Mouse (Mus musculus) right cerebral cortex, adult 2 months (tissue): ENCODE measurements around the gene Tmem174.

Source experiments
- DNase-seq, 2 experiments: peaks; one replicate each; pipeline ENCODE4 v3.0.0; 2021 to 2022; ENCODE audit warnings: low spot score in 2 of 2

Gene Tmem174

DNA sequence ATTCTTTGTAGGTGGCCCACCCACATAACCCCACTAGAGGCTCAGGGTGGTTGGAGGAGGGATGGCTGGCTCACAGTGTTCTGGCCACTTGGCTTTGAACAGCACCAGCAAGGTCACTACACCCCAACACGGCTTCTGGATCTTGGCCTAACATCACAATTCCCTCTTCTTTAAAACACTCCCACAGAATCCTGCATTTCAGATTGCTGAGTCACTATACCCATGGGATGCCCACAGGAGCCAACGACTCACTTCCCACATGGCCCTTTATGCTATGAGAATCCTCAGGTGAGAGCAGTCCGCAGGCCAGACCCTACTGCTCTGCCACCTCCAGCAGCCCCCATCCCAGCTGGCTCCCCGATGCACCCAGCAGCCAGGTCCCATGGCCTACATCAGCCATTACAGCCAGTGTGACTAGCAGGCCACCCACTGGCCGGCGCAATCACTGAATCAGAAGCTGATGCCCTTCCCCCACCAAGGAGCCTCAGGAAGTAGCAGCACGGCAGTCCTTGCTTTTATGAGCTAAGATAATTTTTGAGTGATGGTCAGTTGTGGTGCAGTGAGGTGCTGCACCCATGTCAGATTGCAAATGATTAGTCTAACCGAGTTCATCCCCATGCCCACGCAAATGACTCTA lies 4.8 kb downstream of the Tmem174 start:
- DNase-seq = peak; percentile 13 to 39

- DNase-seq = no peak
These were observed 5.9 kb downstream of the Tmem174 start for GRCm38 (mm10) chr13:98631105-98631838.

DNA sequence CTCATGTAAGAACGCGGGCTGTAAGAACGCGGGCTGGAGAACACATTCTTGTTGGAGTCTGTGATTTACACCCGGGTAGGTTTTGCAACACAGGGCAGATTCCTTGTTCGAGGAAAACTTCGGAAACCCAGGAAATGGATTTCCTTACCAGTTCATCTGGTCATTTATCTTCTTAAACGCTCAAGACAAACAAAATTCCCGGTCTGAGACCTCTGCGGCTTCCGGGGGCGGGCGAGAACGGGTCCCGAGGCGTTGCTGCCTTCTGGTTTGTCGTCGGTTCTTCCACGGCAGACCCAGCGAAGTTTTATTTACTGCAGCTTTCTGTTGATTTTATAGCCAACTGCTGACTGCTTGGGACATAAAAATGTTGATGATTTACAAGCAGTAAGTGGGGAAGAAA lies 10.5 kb downstream of the Tmem174 start:
- no peak for DNase-seq

DNA sequence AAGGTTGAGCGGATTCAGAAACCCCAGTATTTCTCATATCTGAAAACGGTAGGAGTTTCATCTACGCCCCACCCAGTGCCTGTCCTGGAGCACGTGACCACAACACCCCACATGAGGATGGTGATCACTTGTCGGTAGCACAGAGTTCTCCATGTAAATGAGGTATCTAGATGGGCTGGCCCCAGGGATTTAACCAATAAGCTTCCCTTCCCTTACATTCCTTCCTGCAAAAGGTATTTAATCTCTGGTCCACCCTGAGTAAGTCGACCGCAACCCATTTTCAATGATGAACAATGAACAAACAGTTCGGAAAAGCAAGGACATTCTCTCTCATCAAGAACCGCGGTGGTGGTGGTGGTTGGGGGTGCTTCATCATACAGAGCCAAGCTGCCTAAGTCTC lies 12.7 kb downstream of the Tmem174 start:
- DNase-seq = no peak

DNA sequence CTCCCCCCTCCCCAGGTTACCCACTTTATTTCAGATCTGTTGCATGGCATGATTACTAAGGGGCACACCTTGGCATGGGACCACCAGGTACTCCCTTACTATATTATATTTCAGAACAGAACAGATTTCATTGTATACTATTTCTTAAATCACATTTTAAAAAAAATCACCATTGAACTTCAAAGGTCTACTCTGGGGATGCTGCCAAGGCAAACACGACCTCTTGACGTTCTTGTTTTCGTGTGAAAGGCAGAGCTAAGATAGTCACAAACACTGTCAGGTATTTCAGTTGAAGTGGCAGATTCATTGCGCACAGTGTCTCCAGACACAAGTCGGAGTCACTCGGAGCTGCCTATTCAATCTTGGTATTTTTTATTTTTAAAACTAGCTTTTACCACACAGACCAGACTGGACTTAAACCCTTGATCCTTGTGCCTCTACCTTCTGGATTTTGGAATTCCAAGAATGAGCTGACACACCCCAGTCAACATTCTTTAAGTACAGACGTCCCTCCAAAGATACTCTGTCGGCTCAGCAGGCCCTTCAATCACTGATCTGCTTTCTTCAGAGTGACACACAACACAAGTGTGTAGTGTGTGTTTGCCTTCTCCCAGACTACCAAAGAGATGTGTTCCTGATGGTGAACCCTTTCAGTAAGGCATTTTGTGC lies 14.2 kb downstream of the Tmem174 start:
- DNase-seq = no peak

GRCm38 (mm10) chr13:98617429-98618067 lies 19.7 kb downstream of the Tmem174 start:
- DNase-seq = no peak

GRCm38 (mm10) chr13:98607885-98608477 lies 29.2 kb downstream of the Tmem174 start:
- no peak for DNase-seq

DNA sequence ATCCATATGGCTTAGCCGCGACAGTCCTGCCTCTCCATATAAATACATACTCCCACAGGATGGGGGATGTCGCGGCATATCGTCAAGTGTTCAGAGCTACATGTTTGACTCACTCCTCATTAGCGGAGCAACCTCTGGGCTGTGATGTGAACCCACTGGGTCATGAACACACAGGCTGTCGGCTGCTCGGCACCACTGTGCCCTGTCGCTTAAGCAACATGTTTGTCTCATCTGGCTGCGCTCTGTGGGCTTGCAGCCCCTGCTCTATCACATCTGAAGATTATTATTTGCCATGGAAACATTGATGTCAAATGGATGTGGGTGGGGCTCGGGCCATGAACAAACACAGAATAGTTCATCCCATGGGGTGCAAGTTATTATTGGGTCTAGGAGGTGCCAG lies 33.4 kb downstream of the Tmem174 start:
- DNase-seq = no peak

DNA sequence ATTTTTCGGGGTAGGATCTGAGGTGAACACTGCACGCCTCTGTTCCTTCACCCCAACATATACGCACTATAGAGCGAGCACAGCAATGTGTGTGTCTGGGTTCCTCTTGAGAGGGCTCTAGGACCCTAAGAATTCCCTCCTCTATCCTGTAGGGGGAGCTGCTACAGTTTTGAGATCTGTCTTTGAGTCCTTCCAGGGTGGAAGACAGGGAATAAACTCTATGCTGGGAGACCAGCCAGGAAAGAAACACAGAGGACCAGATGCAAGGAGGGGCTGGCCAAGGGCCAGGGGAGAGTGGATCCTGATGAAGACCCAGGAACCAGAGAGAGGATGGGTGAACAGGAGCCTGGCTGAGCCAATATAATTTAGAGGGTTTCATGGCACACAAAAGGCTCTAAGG lies 40.5 kb downstream of the Tmem174 start:
- DNase-seq = no peak

DNA sequence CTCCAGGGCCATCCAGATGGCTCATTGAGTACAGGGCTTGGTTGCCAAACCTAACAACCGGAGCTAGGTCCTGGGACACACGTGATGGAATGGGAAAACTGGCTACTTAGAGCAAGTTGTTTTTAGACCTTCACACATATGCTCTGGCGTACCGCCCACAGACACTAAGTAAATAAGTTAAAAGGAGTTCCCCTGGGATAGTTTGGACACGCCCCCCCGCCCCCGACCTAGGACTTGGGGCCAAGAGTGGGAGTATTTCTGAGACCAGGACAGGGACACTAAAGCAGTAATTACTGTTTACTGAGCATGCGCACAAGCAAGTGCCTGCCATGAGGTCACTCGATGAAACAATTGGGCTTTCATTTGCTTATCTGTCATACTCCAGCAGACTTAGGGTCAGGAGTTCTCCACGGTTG lies 42.5 kb downstream of the Tmem174 start:
- no peak for DNase-seq

GRCm38 (mm10) chr13:98593938-98594539 lies 43.2 kb downstream of the Tmem174 start:
- DNase-seq = no peak

DNA sequence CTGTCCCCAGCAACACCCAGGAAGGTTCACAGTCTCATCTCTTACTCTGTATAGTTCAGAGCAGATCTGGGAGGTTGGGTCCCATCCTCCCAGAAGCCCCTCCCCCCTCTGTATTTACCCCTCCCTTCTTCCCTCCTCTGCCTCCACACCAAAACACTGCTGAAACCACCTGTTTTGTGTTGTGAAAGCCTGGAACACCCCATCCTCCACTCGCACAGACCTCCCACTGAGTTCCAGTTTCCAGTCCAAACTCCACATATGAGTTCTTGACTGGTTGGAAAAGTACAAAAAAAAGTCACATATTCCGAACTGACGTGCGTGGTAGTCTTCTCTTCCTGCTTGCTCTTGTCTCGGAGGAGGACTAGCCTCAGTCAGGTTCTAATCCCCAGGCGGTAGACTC lies 45.8 kb downstream of the Tmem174 start:
- DNase-seq = no peak

- no peak for DNase-seq
These were observed 46.4 kb downstream of the Tmem174 start for GRCm38 (mm10) chr13:98590693-98591389.

GRCm38 (mm10) chr13:98589572-98589971 lies 47.6 kb downstream of the Tmem174 start:
- no peak for DNase-seq

- DNase-seq = peak; percentile 65 to 71
These were observed 48.2 kb downstream of the Tmem174 start for GRCm38 (mm10) chr13:98588951-98589501.

GRCm38 (mm10) chr13:98588480-98588879 lies 48.7 kb downstream of the Tmem174 start:
- no peak for DNase-seq

DNA sequence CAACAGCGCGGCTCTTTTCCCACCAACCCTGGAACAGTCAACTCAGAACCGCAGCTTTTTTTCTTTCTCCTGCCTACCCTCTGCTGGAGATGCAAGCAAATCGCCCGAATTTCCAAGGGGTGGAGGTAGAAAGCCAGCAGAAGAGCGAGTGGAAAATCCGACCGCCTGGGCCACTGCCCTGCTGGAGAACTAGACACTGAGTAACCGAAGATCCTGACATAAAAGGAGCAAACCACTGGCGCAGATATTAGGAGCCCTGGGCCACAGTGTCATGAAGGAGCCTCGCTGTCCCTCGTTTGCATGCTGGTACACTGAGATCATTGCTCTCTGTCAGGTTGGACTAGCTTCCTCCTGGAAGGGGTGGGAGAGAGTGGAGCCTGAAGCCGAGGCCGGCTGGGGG lies 49.6 kb downstream of the Tmem174 start:
- DNase-seq = peak; percentile 23 to 29

- DNase-seq = peak; percentile 27 to 45
These were observed 50.2 kb downstream of the Tmem174 start for GRCm38 (mm10) chr13:98586817-98587575.
